Mouse (Mus musculus) adrenal gland, adult 8-10 months (tissue): Measurements from ENCODE around the gene Krt31. TPM values are rescaled to one million over a fixed set of nuclear protein-coding genes. Genes with fewer than 3 reads are reported as not detected.

ENCODE experiments used
- DNase-seq: peaks from one replicate; pipeline ENCODE4 v3.0.0; 2022
- total RNA-seq, 4 experiments: library from RNA; stranded (reverse); gene quantifications; 2 replicates each; pipeline ENCODE4 v1.2.4; 2022

Krt31 gene
- total RNA-seq = not detected

- no peak for DNase-seq
Observed at GRCm38 (mm10) chr11:100050451-100050850, at the start of gene Krt31. Gene Krt31 (minus strand): TSS chr11:100050551.

- no peak for DNase-seq
Observed at GRCm38 (mm10) chr11:100097819-100098218, 47.5 kb upstream of the Krt31 start.

- DNase-seq = no peak
Observed at GRCm38 (mm10) chr11:100096141-100096540, 45.8 kb upstream of the Krt31 start, which contains the start of gene Krt35. Gene Krt35 (minus strand): TSS chr11:100096241.

- DNase-seq = no peak
Observed at GRCm38 (mm10) chr11:100088378-100089025, 38.2 kb upstream of the Krt31 start.

- DNase-seq = no peak
Observed at GRCm38 (mm10) chr11:100087861-100088260, 37.5 kb upstream of the Krt31 start, which contains the start of gene Krt32. Gene Krt32 (minus strand): TSS chr11:100088226.

GRCm38 (mm10) chr11:100073873-100074272 is 23.5 kb upstream of the Krt31 start:
- DNase-seq = no peak

- no peak for DNase-seq
Observed at GRCm38 (mm10) chr11:100067293-100068036, 17.1 kb upstream of the Krt31 start.

- DNase-seq = no peak
Observed at GRCm38 (mm10) chr11:100066236-100067010, 16.1 kb upstream of the Krt31 start.

- DNase-seq = no peak
Observed at GRCm38 (mm10) chr11:100058875-100059274, 8.5 kb upstream of the Krt31 start.

GRCm38 (mm10) chr11:100055686-100056655 is 5.6 kb upstream of the Krt31 start:
- peak; percentile 4 for DNase-seq

GRCm38 (mm10) chr11:100047193-100047592 is 3.2 kb downstream of the Krt31 start:
- no peak for DNase-seq

GRCm38 (mm10) chr11:100046303-100046866 is 4.0 kb downstream of the Krt31 start:
- no peak for DNase-seq

GRCm38 (mm10) chr11:100041454-100041853 is 8.9 kb downstream of the Krt31 start, which contains the start of gene Krt34:
Gene Krt34 (minus strand): TSS chr11:100041554.
- no peak for DNase-seq

GRCm38 (mm10) chr11:100029768-100030167 is 20.6 kb downstream of the Krt31 start, which contains the start of gene Krt33b:
Gene Krt33b (minus strand): TSS chr11:100029868.
- no peak for DNase-seq

GRCm38 (mm10) chr11:100021438-100021837 is 28.9 kb downstream of the Krt31 start:
- DNase-seq = no peak

GRCm38 (mm10) chr11:100019466-100019865 is 30.9 kb downstream of the Krt31 start:
- no peak for DNase-seq

GRCm38 (mm10) chr11:100016112-100016511 is 34.2 kb downstream of the Krt31 start, which contains the start of gene Krt33a:
Gene Krt33a (minus strand): TSS chr11:100016212.
- no peak for DNase-seq

- no peak for DNase-seq
Observed at GRCm38 (mm10) chr11:100013691-100014171, 36.6 kb downstream of the Krt31 start.

- DNase-seq = no peak
Observed at GRCm38 (mm10) chr11:100010682-100011081, 39.7 kb downstream of the Krt31 start.

- DNase-seq = no peak
Observed at GRCm38 (mm10) chr11:100008336-100008735, 42.0 kb downstream of the Krt31 start.

GRCm38 (mm10) chr11:100006624-100007023 is 43.7 kb downstream of the Krt31 start:
- DNase-seq = no peak
